Mouse (Mus musculus) fat pad, adult 2 months (tissue): Measurements from ENCODE around the gene Cdh12.
"Not testable (repeated sequence)": the region's sequence is repeated elsewhere in the genome, so short reads cannot be mapped to it uniquely, and the experiment has no call there.

ENCODE experiments used
- DNase-seq: peaks from one replicate; pipeline ENCODE4 v3.0.0-alpha.2; 2011; ENCODE audit warnings: low read depth, low spot score; ENCODE audit errors: extremely low read depth

Cdh12 gene

DNA sequence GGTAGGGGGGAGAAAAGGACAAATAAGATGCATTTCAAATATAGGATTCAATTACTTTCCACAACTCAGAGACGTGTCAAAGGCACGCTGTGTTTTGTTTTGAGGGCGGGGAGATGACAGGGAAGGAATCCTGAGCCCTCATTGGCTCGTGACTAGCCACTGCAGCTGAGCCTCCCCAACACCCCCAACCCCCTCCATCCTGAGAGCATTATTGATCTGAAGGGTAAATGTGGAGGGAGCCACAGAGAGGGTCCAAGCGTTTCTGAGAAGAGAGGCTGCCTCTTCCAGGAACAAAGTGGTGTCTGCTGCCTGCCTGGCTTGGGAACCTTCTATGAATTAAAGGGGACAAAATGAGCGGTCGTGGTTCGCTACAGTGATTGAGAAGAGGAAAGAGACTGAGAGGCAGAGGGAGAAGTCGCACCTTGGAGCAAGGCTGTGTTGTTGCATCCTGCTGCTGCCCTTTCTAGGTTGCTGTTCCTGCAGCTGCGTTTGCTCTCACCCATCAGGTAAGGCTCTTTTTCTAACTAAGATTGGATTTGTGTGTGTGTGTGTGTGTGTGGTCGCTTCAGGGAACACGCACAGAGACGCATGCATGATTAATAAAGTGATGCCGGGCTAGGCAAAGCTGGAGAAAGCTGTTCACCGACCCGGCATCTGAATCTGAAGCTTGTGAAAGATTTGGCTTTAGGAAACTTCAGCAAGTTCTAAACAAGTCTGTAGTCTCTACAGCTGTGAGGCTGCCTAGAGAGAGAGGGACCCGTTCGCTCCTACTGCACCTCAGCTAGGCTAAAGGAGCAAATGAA, at the start of gene Cdh12:
Gene Cdh12 (plus strand): TSS at position 405 of the 803 bp plus-strand sequence.
- no peak for DNase-seq

DNA sequence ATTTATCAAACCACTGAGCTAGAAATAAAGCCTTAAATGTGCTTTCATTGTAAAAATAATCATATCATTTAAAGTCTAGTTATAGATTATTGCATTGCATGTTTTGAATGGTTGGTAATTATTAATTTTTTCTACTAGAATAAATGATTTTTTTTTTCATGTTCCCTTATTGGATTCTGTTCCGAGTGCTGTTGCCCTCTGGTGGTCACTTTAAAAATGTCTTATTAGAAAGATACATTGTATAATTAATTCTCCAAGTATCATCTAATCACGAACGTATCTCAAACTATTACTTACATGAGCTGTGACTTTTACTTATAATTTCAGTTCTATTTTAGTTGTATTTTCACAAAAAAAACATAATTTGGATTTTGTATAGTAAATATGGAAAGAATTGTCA, 45.5 kb upstream of the Cdh12 start:
- no peak for DNase-seq

DNA sequence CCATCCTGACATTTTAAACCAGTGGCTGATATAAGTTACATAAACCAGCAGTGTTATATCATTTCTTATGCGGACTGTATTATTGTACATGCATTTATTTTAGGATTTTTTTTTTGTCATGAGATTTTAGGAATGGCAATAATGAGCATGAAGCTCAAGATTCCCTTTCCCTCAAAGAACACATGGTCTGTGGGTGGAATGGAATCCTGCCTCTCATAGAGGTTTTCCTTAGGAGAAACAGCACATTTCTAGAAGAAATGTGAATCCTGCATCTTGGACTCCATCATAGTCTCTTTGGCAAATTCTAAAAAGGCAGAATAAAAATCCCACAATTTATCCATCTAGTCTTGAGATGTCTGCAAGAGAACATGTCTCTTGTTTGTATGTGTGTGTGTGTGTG, 35.7 kb upstream of the Cdh12 start:
- DNase-seq = no peak

DNA sequence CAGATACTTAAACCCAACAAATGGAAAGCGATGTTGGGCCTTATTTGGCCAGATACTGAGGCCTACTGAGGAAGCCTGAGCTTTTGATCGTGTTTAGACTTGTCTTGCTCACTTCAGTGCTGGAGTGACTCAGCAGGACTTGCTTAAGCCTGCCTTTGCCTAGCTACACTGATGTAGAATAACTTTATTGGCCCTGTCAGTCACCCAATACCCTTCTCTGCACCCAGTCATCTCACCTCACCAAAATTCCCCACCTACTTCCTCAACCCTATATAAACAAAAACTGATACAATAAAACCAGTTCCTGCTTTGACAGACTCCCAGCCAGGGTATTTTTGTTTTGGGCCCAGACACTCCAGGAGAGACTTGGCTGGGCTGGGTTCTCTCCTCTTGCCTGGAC, 12.7 kb upstream of the Cdh12 start:
- DNase-seq = no peak

DNA sequence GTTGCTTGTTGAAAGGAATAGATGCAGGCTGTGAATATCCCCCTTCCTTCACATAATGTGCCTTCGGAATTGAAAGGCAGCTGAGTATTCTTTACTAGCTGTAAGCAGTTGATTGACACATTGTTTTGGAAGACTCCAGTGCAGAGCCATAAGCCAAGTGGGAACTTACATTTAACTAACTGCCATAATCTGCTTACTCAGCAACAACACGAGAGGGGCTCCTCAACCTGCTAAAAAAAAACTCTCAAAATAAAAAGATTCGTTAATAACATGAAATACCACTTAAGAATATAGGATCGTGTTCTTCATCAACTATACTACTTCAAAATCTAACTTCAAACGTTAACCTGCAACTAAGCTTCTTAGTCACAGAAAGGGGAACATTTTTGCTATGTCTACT, 1.5 kb downstream of the Cdh12 start:
- no peak for DNase-seq

DNA sequence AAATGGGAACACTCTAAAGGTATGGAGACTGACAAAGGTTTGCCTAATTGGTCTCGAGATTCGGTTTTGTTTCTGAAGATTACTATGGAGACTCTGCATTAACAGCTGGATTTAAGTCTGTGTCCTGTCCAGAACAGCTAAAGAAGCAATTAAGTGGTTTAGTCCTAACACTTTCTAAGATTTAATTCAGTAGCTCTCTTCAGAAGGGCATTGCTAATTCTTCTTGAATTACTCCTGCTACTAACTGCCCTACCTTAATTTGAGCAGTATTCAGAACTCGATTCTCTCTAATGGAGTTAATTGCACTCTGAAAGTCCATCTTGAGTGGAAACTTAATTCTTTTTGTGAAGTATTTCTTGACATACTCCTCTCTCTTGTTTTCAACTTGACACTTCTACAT, 9.4 kb downstream of the Cdh12 start:
- DNase-seq = no peak

DNA sequence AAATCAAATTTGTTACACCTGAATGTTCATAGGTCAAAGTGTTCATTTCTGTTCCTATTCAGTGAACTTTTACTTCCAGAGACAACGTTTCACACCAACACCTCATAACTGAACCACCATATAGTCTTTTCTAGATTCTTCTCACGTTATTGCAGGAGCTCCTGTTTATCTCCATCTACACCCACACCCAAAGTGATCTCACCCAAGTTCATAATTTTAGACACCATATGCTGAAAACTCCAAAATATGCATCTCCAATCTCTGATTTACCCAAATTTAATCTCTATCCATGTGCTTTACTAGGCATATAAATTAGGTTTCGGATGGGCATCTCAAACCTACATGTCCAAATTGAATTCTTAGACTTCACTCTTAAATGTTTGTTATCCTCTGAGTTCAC, 13.4 kb downstream of the Cdh12 start:
- no peak for DNase-seq

DNA sequence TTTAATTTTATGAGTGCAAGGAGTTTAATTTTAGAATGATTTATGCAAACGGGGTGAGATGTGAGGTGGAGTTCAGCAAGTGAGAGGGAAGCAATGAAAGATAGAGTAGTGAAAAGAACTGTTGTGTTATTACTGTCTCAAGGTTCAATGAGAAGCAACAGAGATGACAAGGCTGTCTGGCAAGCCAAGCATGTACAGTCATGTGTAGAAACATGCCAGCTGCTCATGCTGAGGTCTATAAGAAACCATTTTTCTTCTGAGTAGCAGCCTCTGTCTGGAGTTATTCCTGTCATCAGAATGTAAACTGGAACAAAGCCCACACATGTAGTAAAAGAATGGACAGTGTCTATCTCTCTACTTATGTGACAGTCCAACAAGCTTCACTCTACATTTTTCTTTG, 14.5 kb downstream of the Cdh12 start:
- DNase-seq = no peak

DNA sequence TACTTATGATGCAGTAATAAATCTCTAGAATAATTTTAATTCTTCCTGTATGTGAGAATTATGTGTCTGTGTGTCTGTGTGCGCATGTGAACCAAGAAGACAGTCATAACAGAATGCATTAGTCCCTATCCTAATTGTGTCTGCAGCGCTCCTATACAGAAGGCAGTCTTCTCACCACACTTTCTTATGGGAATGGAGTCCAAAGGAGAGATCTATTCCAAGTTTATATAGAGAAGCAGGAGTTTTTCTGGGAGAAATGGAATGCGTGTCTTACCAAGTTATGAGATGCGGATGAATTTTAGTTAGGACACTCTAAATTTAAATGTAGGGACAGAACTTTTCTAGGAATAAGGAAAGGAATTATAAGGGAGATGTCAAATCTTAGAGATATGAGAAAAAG, 101.9 kb downstream of the Cdh12 start:
- DNase-seq = no peak

DNA sequence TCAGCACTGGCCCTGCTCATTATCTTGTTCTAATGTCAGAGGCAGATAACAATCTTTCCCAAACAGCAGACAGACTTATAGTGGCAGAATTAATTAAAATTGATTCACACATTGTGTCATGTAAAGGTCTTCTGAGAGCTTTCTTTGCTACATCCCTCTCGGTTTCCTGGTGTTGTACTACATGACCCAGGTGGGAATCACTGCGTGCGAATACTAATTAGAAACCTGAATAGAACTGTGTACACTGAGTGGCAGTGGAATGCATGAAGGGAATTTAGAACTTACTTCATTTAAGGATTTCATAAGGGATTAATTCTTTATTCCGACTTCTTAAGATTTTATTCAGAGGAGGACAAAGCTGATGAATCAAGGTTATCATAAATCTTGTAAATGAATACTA, 121.9 kb downstream of the Cdh12 start:
- no peak for DNase-seq

DNA sequence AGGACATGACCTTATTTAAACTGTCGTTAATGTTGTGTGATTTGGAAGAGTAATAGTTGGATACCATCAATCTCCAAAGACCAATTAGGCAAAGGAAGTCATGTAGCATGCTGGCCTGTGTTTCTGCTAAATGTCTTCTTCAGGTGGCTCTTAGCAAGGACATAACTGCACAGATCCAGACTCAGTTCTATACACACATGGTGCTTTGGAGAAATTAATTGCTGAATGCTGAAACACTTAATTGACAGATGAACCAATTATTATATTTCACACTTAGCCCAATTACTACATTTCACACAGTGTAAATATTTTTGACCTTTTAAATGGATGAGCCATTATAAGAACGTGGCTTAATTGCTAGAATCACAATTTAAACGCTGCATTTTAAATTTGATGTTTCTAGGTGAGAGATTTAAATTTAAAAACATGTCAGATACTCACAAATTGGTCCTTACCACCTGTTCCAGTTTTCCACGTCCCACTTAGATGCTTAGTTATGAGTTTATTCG, 133.6 kb downstream of the Cdh12 start:
- no peak for DNase-seq

DNA sequence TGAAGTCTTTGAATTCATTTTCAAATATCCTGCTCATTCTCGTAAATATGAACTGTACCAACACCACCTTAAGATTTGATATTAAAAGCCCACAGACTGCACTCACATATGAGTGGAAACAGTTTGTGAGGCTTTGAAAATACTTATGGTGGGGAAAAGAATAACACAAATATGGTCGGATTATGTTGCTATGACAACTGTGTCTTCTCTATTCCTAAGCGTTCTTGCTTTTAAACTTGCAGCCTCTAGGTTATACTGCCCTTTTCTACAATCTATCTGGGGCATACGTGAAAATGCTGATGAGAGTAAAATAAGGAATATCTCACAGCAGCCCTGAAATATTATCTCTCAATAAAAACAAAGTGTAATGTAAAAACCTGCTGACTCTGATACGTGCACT, 142.5 kb downstream of the Cdh12 start:
- no peak for DNase-seq

DNA sequence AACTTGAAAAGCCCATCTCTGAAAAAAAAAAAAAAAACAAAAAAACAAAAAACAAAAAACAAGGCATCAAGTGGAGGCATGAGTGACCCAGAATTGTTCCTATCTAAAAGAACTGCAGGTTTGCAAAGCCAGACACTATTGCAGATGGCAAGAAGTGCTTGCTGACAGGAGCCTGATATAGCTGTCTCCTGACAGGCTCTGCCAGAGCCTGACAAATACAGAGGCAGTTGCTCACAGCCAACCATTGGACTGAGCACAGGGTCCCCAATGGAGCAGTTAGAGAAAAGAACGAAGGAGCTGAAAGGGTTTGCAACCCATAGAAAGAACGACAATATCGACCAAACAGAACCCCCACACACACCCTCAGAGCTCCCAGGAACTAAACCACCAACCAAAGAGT, 156.7 kb downstream of the Cdh12 start:
- not testable (repeated sequence) for DNase-seq

DNA sequence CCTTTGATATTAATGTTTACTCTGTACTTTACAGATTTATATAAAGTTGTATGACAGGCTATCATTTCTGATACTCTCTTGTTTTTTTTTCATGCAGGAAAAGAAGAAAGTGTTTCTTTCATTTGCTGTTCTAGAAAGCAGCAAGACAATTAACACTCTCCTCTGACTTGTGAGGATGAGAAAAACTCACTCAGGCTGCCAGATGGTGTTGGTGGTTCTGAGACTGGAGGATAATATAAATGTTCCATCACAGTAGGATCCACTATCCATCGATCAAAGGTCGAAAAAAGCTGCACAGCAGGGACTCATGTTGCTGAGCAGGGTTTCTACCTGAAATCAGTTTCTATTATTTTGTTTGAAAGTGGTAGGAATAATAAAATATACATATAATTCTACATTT, 185.5 kb downstream of the Cdh12 start:
- DNase-seq = no peak

DNA sequence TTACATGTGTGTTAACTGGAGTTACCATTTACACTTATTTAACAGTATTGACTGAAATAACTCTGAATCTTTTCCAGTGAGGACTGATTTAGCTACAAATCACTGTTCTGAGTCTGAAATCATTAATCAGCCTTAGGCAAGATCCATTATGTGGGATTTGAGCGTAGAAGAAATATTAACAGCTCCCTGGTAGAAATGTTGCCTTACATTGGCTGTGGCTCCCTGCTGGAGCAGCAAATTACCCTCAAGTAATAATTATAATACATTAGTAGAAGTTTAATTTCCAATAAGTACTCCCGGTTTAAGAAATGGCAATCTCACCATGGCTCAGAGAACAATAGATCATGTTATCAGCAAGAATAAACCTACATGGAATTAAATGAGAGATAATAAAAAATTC, 190.1 kb downstream of the Cdh12 start:
- DNase-seq = no peak

DNA sequence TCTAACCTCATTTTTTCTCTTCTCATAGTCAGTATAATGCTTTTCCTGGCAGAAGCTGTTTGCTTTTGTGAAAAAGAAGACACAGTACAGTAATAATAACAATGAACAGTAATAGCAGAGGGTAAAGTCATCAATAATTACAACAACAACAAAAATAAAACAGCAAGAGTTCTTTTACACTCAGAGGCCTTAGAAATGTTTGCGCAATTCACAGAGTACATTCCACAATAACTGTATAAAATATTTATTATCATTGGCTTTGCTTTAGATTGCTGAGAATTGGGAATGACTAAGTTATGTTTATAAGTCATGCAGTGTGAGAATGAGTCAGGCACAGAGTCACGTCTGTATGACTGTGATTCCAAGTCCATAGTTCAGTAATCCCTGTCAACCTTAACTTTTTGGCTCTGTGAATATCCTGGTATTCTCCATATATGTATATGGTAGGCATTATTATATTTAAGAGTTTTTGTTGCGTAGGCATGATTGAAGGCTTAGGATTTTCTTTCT, 193.9 kb downstream of the Cdh12 start:
- no peak for DNase-seq

DNA sequence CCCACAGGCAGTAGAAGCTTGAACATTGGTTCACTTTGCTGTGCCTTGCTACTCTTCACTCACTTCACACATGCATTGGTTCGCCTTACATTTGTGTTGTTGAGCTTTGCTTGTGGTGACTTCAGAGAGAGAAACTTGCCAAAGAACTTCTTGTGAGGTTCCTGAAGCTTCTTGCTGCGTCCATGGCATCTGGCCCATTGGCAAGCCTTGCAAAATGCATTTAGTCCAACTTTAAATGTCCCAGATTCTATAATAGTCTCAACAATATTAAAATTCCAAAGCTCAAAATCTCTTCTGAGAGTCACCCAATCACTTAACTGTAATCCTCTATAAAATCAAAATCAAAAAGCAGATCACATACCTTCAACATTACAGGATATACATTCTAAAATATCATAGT, 211.2 kb downstream of the Cdh12 start:
- DNase-seq = no peak

DNA sequence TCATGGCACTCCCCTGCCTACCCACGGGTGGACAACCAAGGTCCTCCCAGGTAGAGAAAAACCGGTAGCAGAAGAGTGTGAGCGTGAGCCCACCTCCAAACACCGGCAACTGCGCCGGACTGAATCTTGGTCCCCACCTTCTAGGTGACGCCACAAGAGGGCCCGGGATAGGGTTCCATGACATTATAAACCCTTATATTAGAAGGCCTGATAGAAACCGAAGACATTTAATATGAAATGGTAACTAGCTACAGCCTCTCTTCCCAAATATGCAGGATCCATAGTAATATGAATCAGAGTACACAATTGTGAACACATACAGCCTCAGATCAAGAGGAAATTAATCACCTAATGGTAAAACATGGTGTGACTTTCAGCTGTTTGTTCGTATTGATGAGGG, 217.6 kb downstream of the Cdh12 start, which contains the start of gene Acot10:
Gene Acot10 (minus strand): TSS at position 101 of the 400 bp plus-strand sequence.
- DNase-seq = no peak

DNA sequence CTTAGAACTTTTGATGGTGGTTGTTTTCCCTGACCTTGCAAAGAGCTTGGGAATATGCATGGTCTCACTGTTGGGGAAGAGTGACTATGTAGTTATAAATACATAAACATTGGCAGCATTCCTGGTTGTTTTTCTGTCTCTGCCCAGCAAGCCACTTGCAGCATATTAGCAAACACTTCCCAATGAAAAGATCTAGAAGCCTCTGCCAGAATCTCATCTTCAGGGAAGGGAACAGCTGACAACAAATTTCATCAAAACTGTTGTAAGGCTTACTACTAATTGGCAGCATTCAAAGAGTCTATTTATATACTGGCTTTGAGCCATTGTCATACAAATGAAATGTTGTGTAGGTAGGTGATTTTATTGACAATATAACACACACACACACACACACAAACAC, 218.3 kb downstream of the Cdh12 start:
- DNase-seq = no peak

DNA sequence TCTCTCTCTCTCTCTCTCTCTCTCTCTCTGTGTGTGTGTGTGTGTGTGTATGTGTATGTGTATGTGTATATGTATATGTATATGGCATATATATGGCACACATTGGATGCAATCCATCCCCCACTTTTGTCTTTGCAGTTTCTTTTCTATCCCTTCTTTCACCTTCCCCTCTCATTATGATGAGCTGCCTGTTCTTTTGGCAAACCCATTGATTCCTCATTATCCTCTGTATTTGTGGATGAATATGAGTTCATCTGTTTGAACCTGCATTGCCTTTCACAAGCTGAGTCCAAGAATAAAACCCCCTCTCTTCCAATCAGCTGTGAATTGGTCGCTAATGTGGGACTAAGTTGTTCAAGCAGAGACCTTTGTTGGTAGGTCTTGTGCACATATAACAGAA, 218.9 kb downstream of the Cdh12 start:
- DNase-seq = no peak

DNA sequence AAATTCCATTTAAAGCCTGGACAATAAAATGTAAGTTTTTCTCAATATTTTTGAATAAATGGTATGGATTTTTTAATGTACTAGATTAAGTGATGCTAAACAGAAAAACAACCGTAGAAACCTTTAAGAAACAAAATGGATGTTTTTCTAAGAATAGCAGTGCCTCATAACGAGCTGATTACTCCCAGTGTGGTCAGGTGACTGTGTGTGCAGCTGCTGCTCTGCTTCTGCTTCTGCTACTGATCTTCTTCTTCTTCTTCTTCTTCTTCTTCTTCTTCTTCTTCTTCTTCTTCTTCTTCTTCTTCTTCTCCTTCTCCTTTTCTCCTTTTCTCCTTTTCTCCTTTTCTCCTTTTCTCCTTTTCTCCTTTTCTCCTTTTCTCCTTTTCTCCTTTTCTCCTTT, 220.4 kb downstream of the Cdh12 start:
- DNase-seq = not testable (repeated sequence)

DNA sequence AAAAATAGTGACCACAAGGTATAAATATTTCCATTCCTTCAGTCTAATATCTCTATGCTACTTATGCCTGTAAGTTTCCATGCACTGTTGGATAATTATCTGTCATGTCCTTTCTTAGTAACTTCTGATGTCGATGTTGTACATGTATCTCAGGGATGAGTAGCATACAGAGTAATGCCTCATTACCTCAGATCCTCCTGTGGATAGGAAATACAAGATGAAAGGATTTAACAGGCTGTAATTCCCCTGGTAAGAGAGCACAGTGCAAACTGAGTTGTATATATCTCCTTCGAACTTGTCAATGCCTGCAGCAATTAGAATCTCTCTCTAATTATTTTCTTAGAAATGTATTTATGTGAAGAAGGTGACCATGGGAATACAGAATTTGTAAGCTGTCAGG, 233.7 kb downstream of the Cdh12 start:
- no peak for DNase-seq

DNA sequence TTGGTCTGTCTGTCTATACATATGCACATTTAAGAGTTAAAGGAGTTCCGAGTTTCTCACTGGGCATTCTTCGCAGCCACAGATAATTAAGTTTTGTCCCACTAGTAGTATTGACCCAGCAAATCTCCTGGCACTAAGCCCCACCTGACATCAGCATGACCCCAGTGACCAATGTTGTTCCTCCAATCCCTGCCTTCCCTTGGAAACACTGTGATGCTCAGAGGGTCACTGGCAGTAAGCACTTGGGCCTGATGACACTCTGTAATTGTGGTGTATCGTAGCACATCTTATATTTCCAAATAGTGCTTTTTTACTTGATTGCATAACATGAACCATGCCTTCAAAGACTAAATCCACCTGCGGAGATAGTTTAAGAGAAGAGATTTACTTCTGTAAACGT, 235.1 kb downstream of the Cdh12 start:
- no peak for DNase-seq
